Mouse (Mus musculus) myocyte (in vitro differentiated cells): ENCODE results near the gene D5Ertd579e.

ENCODE experiments used
- POLR2A ChIP-seq: IDR thresholded peaks from one replicate; pipeline ENCODE4 v1.6.1; 2011; ENCODE audit warnings: low read depth, mild to moderate bottlenecking, control low read depth, moderate library complexity; ENCODE audit not compliant: insufficient read length
- POLR2AphosphoS2 ChIP-seq: IDR thresholded peaks from one replicate; pipeline ENCODE4 v1.6.1; 2011; ENCODE audit warnings: low read depth, control low read depth; ENCODE audit not compliant: insufficient read length

GRCm38 (mm10) chr5:36625612-36626011, 70.2 kb downstream of the D5Ertd579e start:
- no peak for TF ChIP-seq POLR2A
- TF ChIP-seq POLR2AphosphoS2 = no peak
